Mouse (Mus musculus): Measurements from ENCODE around the gene Klri1. TPM values are rescaled to one million over a fixed set of nuclear protein-coding genes. Genes with fewer than 3 reads are reported as not detected.
"Not testable (repeated sequence)": the region's sequence is repeated elsewhere in the genome, so short reads cannot be mapped to it uniquely, and the experiment has no call there.

The Klri1 gene
- total RNA-seq (2021): not detected
- long read RNA-seq, experiment 1: 0 reads
- long read RNA-seq, experiment 2: 0 reads

GRCm38 (mm10) chr6:129717032-129717431, at the start of gene Klri1:
TSS of gene Klri1 (minus strand) at chr6:129717132.
- DNase-seq: no peak
- intact Hi-C loops (cut with DNase I): no loop called here

GRCm38 (mm10) chr6:129747654-129748032, 30.7 kb upstream of the Klri1 start:
- intact Hi-C loops (cut with DNase I): no loop called here

GRCm38 (mm10) chr6:129747016-129747653, 30.2 kb upstream of the Klri1 start:
- intact Hi-C loops (cut with DNase I): no loop called here
- no peak for DNase-seq

More at GRCm38 (mm10) chr6:129747654-129748032, 30.7 kb upstream of the Klri1 start:
- no peak for DNase-seq

GRCm38 (mm10) chr6:129746151-129746550, 29.2 kb upstream of the Klri1 start:
- intact Hi-C loops (cut with DNase I): no loop called here

GRCm38 (mm10) chr6:129740069-129740721, 23.3 kb upstream of the Klri1 start, which contains the start of gene Klri2:
TSS of gene Klri2 (minus strand) at chr6:129740484.
- intact Hi-C loops (cut with DNase I): no loop called here
- DNase-seq: no peak

More at GRCm38 (mm10) chr6:129746151-129746550, 29.2 kb upstream of the Klri1 start:
- no peak for DNase-seq

- intact Hi-C loops (cut with DNase I): no loop called here
- no peak for DNase-seq
Measured at GRCm38 (mm10) chr6:129736414-129736813, 19.5 kb upstream of the Klri1 start.

- DNase-seq: no peak
- intact Hi-C loops (cut with DNase I): no loop called here
Measured at GRCm38 (mm10) chr6:129727237-129727636, 10.3 kb upstream of the Klri1 start.

GRCm38 (mm10) chr6:129721390-129721789, 4.5 kb upstream of the Klri1 start:
- no peak for DNase-seq
- intact Hi-C loops (cut with DNase I): no loop called here

GRCm38 (mm10) chr6:129720487-129720886, 3.6 kb upstream of the Klri1 start:
- intact Hi-C loops (cut with DNase I): no loop called here
- no peak for DNase-seq

GRCm38 (mm10) chr6:129713566-129713965, 3.4 kb downstream of the Klri1 start:
- intact Hi-C loops (cut with DNase I): no loop called here
- no peak for DNase-seq

GRCm38 (mm10) chr6:129691436-129691835, 25.5 kb downstream of the Klri1 start:
- intact Hi-C loops (cut with DNase I); DNase-seq: not testable (repeated sequence)

- DNase-seq: no peak
- intact Hi-C loops (cut with DNase I): no loop called here
Measured at GRCm38 (mm10) chr6:129680379-129680778, 36.6 kb downstream of the Klri1 start.

- intact Hi-C loops (cut with DNase I): no loop called here
- DNase-seq: no peak
Measured at GRCm38 (mm10) chr6:129678873-129679272, 38.1 kb downstream of the Klri1 start, which contains the start of gene Klrc1. TSS of gene Klrc1 (minus strand) at chr6:129678973.

- DNase-seq; intact Hi-C loops (cut with DNase I): not testable (repeated sequence)
Measured at GRCm38 (mm10) chr6:129661301-129661700, 55.6 kb downstream of the Klri1 start.

- DNase-seq; intact Hi-C loops (cut with DNase I): not testable (repeated sequence)
Measured at GRCm38 (mm10) chr6:129660589-129660988, 56.3 kb downstream of the Klri1 start, which contains the start of gene Klrc2. TSS of gene Klrc2 (minus strand) at chr6:129660689.

Small RNA genes lying within 50 kb of the gene (microRNA-seq; reads per million reads assigned to microRNA genes)
- gene Mir680-1: 0 reads per million in 2 experiments

Other genes with a start within 250 kb of the Klri1 start
- gene Olr1, start 210.0 kb downstream of the Klri1 start, total RNA-seq (2021): under 1 TPM in 1 of 2 experiments, not detected in 1; 0.12 TPM
- gene Tmem52b, start 204.6 kb downstream of the Klri1 start, total RNA-seq (2021): not detected
- 10 to 100 TPM; 79.8 to 85.9 TPM for gene Gabarapl1, start 184.0 kb downstream of the Klri1 start, total RNA-seq (2021)
- gene Klre1, start 139.2 kb downstream of the Klri1 start, total RNA-seq (2021): not detected
- gene Klrd1, start 125.3 kb downstream of the Klri1 start, total RNA-seq (2021): not detected
- not detected for gene Klrk1, start 93.3 kb downstream of the Klri1 start, total RNA-seq (2021)
- gene Klrc3, start 73.8 kb downstream of the Klri1 start, total RNA-seq (2021): not detected
- not detected for gene Klrc2, start 56.4 kb downstream of the Klri1 start, total RNA-seq (2021)
- gene Klrc1, start 38.2 kb downstream of the Klri1 start, total RNA-seq (2021): not detected
- not detected for gene Klri2, start 23.4 kb upstream of the Klri1 start, total RNA-seq (2021)
- gene Gm156, start 67.1 kb upstream of the Klri1 start, total RNA-seq (2021): not detected
- not detected for gene Gm17631, start 145.5 kb upstream of the Klri1 start, total RNA-seq (2021)
- gene Klra17, start 159.5 kb upstream of the Klri1 start, total RNA-seq (2021): not detected
- not detected for gene Klra5, start 200.5 kb upstream of the Klri1 start, total RNA-seq (2021)